Mouse (Mus musculus): ENCODE measurements at regions not wholly inside any gene's neighbourhood (a gene's known extent, or its start where the extent isn't known, plus 50 kb on each side); places are given as distances from the start of the nearest gene placed in this dataset.
A peak's percentile ranks its signal among the peaks of the same experiment; 100 is the strongest.

DNA sequence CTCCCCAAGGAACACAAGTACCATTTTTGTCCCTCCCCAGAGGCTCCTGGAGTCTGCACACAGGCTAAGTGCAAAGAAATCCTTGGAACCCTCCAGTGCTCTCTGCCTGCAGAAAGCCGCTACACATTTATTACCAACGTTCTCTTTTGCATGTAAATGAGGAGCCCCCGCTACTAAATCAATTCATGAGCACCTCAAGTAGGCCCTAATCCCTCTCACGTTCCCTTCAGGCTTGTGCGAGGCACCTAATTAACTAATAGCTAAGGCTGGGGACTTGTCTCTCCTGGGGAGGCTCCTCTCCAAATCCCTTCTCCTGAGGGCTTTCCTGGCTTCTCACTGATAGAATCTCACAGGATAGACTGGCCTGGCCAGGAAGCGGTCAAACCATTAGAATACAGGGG is 568.6 kb upstream of the Adam5 start:
- no peak for DNase-seq (ENCODE audit: low read depth, low spot score)

DNA sequence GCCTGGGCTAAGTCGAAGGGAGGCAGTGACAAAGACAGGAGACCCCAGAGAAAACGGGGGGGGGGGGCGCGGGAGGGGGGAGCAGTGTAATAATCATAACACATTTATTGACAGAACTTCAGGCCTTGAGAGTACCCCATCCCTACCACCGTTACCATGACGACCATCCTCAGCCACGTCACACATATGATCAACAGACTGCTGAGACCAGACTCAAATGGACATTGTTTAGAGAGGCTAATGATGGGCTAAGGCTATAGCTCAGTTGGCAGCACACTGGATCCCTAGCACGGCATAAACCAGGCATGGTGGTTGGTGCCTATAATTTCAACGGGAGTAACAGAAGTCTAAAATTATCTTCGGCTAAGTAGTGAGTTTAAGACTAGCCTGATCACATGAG is 565.8 kb upstream of the Adam5 start:
- DNase-seq (ENCODE audit: low read depth, low spot score), result peak; percentile 24

DNA sequence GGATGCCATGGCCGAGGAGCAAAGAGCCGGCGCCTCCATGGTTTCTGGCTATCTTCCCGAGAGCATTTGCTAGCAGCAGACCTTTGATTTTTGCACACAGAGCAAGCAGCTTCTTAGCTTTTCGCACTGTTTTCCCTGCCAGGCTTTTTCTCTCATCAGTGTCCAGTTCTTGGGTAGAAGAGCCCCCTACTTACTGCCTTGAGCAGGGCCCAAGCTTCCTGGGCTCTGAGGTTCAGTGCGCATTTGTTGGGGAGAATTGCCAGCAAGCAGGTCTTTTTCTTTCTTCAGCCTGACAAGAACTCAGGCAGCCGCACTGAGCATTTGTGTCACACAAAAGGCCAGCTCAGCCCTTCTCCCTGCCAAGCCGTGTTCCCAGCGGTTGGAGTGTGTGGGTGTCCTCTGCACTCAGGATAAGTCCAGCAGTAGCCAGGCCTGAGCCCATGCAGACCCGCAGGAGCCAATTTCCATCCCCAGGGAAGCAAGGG is 565.2 kb upstream of the Adam5 start:
- DNase-seq (ENCODE audit: low read depth, low spot score), result peak; percentile 80

DNA sequence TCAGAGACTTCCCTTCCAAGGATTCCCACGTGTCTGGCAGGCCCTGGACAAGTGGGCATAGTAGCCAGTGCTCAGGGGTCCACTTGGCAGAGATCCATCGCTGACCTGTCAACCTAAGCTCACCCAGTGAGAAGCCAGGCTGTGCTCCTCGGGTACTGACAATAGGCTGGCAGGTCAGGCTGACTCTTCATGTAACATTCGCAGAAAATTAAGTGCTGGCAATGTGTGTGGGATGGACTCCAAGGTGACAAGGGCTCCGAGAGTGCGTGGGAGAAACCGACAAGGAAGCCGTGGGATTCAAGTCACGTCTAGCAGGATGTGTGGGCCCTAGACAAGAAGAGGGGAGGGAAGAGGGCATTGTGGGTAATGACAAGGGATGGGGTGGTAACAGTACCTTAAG is 564.6 kb upstream of the Adam5 start:
- DNase-seq (ENCODE audit: low read depth, low spot score), result peak; percentile 90

DNA sequence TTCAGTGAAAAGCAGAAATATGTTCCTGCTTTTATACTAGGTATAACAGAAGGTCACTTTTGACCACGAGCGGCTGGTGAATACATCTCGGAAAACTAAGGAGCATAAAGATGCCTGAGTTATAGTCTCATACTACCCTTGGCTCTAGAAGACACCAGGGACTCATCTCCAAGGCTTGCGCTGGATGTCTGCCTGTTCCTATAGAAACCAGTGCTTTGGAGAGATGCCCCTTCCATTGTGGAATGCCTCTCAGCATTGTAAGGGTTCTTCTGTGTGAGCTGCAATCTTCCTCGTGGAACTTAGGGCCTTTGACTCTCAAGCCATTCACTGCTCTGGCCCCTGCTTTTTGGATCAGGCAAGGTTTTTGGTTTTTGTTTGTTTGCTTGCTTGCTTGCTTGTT is 561.0 kb upstream of the Adam5 start:
- peak; percentile 51 for DNase-seq (ENCODE audit: low read depth, low spot score)

DNA sequence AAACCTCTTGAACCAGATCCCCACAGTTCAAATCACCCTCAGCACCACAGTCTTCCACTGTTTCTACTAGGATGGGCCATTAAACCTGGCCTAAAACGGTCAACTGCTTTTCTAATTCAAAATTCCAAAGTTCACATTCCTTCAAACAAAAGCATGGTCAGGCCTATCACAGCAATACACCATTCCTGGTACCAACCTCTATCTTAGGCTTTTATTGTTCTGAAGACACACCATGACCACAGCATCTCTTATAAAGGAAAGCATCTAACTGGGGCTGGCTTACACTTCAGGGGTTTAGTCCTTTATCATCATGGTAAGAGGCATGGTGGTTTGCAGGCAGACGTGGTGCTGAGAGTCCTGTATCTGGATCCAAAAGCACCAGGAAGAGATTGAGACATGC is 560.4 kb upstream of the Adam5 start:
- no peak for DNase-seq (ENCODE audit: low read depth, low spot score)

DNA sequence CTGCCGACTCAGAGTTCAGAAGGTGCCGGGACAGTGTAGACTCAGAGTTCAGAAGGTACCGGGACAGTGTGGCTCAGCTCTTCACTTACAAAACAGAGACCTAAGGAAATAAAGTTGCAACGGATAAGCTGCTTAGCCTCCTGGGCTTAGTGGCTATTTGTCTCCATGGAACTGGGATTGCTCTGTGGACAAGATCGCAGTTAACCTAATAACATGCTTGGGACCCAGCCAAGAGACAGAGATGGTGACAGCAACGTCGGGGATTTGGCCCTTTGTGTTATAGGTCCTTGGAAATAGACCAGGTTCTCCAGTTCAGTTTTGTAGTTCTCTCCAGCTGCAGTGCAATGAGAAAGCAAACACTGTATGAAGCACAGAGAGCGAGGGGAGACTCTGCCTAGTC is 549.1 kb upstream of the Adam5 start:
- no peak for DNase-seq (ENCODE audit: low read depth, low spot score)

DNA sequence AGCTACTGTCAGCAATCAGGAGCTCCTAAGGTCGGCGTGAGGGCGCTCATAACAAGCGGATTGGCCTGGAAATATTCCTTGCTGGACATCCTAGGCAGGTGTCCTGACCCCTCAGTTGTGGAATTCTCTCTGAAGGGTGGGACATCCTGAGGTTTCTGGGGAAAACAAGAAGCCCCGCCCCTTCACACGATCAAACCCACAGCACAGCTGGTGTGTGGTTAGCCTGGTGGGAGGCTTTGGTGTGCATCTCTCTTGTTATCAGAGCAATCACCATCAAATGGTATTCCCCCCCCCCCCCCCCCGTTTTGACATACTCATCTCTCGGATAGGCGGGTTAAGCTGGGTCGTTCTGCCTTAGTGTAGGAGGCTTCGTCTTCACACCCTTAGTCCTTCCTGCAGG is 546.8 kb upstream of the Adam5 start:
- DNase-seq (ENCODE audit: low read depth, low spot score), result no peak

DNA sequence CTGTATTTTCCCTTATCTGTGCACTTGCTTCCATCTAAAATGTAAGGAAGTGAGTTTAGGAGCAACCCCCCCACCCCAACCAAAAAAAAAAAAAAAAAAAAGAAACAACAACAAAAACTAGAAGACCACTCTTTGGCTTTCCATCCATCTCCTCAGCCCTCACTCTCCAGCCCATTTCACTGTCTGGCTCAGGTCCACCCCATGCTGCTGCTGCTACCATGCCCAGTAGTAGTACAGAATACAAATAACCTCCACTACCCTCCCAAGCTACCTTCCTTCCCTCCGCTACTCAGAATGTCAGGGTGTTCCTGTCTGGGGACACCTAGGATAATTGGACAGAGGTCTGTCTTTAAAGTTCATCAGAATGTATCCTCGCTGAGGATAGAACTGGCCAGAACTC is 545.2 kb upstream of the Adam5 start:
- no peak for DNase-seq (ENCODE audit: low read depth, low spot score)

DNA sequence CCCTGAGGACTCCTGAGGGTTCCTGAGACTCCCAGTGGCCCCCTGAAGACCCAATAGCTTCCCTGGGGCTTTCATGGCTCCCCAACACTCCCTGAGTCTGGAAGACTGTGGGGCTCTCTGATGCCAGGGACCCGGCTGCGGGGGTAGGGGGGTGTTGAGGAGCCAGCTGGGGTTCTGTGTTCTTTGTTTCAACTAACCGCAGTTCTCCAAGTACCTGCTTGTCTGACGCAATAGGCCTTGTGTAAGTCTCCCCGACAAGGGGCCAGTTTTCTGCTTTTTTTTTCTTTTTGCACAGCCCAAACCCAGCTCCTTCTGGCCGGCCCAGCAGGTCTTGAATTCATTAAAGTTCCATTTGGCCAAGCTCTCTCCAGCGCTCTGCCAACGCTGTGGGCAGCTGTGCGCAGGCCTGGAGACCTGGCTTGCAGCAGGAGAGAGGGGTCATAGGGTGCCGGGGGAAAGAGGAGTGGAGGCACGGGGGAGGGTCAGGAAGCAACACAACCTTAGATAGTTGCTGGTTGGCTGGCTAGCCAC is 544.5 kb upstream of the Adam5 start:
- no peak for DNase-seq (ENCODE audit: low read depth, low spot score)

DNA sequence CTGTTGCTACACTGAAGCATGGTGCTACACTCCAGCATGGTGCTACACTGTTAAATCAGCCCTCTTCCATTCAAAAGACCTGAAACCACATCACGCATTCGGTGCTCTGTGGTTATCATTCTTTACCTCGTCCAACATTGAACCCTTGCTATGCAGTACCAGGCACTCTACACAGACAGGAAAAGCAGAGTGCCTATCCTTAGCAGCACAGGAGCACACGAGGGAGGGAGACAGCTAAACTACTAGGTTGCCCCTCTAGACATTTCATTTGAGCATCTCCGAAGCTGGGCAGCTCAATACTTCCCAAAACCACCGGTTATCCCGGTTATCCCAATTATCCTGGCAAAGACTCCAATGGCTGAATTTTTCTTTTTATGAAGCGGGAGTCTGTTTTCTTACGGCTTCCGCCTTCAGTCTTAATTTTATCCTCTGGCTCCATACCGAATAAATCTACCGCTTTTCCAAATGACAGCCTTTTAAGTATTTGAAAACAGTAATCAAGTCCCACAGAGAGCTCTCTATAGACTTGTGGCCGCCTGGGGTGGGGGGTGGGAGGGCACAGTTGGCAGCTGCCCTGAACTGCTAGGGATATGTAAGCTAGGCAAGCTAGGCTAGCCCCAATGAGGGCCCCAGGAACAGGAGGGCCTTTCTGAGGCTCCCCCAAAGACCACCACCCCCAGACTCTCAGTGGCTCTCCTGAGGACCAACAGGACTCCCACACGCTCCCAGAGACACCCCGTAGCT is 543.8 kb upstream of the Adam5 start:
- DNase-seq (ENCODE audit: low read depth, low spot score), result no peak

DNA sequence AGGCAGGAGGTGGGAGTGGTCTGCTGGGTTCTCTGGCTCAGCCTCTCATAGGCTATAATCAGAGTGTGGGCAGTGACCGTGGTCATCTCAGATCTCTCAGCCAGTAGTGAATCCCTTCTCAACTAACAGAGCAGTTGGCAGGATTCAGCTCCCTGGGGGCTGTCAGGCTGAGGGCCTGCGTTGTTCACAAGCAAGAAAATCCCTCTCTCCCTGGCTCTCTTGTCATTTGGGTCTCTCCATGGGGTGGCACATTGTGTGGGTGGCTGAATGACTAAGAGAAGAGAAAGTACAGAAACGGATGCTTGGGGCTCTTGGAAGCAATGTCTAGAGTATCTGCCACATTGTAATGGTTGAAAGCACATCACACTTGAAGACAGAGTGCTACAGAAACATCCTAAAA is 542.0 kb upstream of the Adam5 start:
- DNase-seq (ENCODE audit: low read depth, low spot score), result peak; percentile 82

DNA sequence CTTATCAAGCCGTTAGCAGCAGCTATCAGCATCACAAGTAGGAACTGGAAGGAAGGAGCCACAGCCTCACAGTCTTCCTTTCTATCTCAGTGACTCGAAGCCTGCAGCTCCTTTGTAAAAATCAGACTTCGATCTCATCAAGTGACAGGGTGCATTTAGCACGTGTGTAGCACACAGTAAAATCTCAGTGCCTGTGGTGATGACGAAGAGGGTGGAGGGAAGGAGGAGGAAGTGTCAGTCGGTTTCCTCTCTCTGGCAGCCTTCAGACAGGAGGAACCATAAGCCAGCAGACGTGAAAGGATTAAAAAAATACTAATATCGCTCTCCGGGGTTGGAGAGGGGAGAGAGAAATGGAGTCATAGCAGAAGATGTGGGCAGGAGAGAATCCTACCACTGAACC is 538.5 kb upstream of the Adam5 start:
- no peak for DNase-seq (ENCODE audit: low read depth, low spot score)

DNA sequence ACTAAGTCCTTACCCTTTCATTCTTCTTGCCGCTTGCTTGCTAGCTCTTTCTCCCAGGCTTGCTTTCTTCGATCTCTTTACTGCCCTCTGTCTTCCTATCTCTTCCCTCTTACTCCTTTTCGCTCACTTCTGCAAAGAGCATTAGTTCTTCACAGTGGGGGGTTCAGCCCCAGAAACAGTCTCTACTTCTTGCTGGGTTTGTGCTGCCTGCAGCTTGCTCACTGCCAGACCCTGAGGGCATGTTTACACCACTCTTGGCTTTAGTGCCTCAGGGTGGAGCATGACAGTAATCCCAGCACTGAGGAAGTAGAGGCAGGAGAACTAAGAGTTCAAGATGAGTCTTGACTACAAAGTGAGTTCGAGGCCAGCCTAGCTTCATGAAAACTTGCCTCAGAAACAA is 538.0 kb upstream of the Adam5 start:
- DNase-seq (ENCODE audit: low read depth, low spot score), result no peak

DNA sequence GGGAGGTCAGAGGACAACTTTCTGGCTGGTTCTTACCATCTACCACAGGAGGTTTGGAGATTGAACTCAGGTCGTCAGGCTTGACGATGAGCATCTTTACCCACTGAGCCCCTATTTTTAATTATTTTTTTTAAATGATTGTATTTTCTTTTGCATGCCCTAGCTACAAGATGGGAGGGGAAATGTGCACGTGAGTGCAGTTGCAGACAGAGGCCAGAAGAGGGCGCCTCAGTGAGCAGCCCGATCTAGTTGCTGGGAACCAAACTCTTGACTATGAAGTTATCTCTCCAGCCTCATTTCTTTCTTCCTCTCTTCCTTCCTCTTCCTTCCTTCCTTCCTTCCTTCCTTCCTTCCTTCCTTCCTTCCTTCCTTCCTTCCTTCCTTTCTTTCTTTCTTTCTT is 537.3 kb upstream of the Adam5 start:
- DNase-seq (ENCODE audit: low read depth, low spot score), result no peak

DNA sequence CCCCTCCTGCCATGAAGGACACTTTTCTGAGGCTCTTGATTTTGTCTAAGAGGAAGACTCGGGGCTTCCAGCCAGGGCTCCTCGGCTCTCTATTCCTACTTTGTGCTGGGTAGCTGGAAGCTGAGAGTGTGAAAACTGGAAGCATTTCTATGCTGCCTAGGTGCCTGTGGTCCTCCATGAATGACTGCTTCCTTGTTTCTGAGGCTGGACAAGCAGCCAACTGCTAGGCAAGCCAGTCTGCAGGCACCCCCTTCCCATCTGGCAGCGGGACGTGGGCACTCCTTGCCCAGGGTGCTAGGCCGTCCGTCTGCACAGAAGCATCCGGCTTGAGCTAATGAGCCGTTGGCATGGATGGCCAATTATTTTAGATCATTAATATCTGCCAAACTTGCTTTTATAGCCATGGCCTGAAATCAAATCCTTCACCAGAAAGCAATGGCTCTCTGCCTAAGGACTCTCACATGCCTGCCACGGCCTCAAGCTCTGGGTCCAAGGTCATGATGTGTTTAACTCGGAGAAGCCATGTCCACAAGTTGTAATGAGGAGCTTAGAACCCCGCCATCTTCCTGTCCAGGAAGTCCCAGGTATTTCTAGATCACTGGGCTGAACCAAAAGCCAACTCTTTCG is 534.5 kb upstream of the Adam5 start:
- DNase-seq (ENCODE audit: low read depth, low spot score), result peak; percentile 83

DNA sequence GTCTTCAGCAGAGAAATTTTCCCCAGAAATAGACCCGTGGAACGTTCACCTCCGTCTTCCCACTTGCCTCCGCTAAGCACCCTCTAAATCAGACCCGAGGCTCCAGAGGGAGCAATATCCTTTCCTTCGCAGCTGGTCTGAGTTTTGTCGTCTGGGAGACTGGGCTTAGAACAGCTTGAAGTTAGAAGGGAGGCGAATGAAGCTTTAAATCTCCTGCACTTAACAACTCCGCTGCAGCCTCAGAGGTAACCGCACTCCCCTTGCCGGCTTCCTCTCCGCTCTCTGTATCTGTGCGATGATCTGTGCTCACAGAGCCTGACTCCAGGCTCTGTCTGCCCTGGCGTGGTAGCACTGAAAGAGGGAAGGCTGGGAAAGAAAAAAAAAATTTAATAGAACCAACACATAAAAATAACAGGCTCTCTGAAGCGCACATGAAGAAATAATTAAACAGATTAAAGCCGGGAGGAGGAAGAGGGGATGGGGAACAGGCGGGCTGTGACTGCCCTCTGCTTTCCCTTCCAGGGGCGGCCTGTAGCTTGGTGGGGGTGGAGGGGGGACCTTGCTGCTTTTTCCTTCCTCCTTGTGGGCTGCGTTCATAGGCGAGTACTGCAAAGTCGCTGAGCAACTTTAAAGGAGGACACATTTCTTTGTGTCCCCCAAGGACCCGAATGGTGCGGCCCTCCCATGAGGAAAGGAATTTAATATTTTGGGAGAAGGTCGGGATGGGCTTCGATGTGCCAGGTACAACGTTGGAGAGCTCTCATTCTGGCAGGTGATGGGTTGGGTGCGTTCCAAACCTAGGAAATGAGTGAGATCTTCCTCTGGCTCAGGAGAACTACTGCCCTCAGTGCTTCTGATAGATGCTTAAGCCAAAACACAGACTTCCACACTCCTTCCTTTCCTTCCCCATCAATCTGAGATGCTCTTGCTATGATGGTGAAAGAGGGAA is 529.9 kb upstream of the Adam5 start:
- peak; percentile 62 for DNase-seq (ENCODE audit: low read depth, low spot score)

DNA sequence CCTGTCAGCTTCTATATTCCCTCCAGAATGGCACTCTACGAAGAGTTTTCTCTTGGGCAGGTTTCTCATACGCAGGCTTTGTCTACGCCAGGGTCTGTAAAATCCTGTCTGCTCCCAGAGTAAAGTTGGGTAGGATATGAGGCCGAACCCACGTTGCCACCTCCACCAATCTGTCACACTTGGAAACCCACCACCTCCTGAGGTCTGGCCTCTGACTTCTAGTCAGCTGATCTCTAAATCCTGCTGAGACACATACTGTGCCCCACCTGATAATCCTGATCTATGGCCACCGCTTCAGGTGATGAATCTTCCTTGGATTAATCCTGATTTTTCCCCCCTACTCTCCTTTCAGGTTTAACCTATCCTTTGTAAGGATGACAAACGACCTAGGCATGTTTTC is 529.2 kb upstream of the Adam5 start:
- peak; percentile 26 for DNase-seq (ENCODE audit: low read depth, low spot score)

DNA sequence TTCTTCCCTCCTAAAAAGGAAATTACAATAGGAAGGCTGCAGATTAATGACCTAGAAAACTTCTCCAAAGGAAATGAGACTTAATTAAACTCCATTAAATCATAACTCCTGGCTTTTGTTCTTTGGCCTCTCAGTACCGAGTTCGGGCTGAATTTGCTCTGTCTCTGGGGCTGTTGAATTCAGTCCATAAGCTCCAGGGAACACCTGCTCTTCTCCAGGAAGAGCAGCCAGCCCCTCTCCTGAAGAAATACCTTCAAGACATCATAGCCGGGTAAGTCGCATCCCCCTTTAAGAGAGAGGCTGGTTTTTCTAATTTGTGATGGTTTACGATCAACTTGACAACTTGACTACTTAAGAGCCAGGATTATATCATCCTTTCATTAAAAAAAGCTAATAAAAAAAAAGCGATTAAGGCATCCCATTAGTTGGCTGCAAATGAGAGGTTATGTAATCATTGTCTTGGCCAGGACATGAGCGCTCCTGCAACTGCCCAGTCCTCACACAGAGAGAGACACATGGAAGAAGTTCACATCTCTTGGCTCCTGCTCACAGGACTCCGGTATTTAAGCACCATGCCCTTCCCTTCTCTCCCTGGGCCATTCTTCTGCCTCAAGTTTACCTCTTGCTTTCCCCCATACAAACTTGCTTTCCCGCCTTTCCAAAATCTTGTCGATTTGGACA is 524.0 kb upstream of the Adam5 start:
- DNase-seq (ENCODE audit: low read depth, low spot score), result peak; percentile 83

DNA sequence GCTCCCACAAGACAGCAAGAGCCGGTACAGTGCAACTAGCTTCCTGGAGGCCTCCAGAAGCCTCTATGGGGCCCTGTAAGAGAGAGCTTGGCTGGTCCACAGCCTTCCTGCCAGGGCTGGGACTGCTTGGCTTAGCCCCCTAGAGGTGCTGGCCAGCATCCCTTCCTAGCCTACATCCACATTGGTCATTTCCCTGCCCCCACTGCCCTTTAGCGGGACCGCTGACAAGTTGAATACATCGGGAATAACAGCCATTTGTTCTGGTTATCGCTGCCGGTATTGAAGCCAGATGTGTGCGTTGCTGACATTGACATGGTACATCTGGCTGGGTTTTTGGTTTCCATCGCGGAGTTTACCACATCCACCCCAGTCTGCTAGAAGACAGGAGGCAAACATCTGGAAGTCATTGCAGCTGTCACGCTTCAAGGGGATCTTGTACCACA is 519.0 kb upstream of the Adam5 start:
- DNase-seq (ENCODE audit: low read depth, low spot score), result no peak

DNA sequence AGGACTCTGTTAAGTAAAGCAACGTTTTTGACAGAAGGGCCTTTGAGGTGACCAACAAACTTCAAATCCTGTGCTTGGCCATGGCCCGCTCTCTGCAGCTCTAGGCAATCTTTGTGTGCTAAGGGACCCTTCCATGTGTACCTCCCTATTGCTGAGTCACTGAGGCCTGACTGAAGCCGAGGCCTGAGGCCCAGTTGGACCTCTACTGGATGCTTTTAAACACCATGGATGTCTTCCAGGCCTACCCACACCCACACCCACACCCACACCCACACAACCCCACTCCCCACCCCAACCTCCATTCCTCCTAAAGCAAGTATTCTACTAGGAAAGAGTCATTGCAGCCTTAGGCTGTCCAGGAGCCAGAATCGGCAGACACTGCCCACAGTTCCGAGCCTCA is 518.3 kb upstream of the Adam5 start:
- no peak for DNase-seq (ENCODE audit: low read depth, low spot score)
